Mouse (Mus musculus) lung, embryonic 16.5 days (tissue): Measurements from ENCODE around the gene Il23r. TPM values are rescaled to one million over a fixed set of nuclear protein-coding genes. Genes with fewer than 3 reads are reported as not detected.
A peak's percentile ranks its signal among the peaks of the same experiment; 100 is the strongest.

Experiments
- ATAC-seq: fragments of 200-750 bp; cut with Nextera tagmentation; 2 replicates; pipeline ENCODE4 v1.8.0; 2017; ENCODE audit warnings: low read depth, mild to moderate bottlenecking, moderate library complexity
- H3K27ac ChIP-seq: fragments of 300-500 bp; sonication (generic); 2 replicates; pipeline ENCODE4 v1.5.1; 2014; ENCODE audit warnings: mild to moderate bottlenecking, control low read depth, low read length
- H3K27me3 ChIP-seq: fragments of 300-500 bp; sonication (generic); 2 replicates; pipeline ENCODE4 v1.6.1; 2014; ENCODE audit warnings: low read depth, low read length, mixed read lengths; ENCODE audit not compliant: control insufficient read depth, insufficient read depth
- H3K36me3 ChIP-seq: fragments of 300-500 bp; sonication (generic); 2 replicates; pipeline ENCODE4 v1.6.1; 2014; ENCODE audit warnings: low read length; ENCODE audit not compliant: control insufficient read depth, insufficient read depth
- H3K4me1 ChIP-seq: fragments of 300-500 bp; sonication (generic); replicated peaks from 2 replicates; pipeline ENCODE4 v1.6.1; 2014; ENCODE audit warnings: low read length, mixed read lengths; ENCODE audit not compliant: control insufficient read depth, insufficient read depth
- H3K4me2 ChIP-seq: fragments of 300-500 bp; sonication (generic); 2 replicates; pipeline ENCODE4 v1.6.1; 2014; ENCODE audit warnings: low read depth, low read length, control low read depth
- H3K4me3 ChIP-seq: fragments of 300-500 bp; sonication (generic); 2 replicates; pipeline ENCODE4 v1.5.1; 2014; ENCODE audit warnings: mild to moderate bottlenecking, low read length, control low read depth
- H3K9ac ChIP-seq: fragments of 300-500 bp; sonication (generic); 2 replicates; pipeline ENCODE4 v1.6.1; 2014; ENCODE audit warnings: low read length, control low read depth
- H3K9me3 ChIP-seq: fragments of 300-500 bp; sonication (generic); 2 replicates; pipeline ENCODE4 v1.6.1; 2016; ENCODE audit warnings: low read length; ENCODE audit not compliant: control insufficient read depth
- WGBS: fragments of 180-500 bp; shearing (Covaris S2); extraction: QIAGEN DNeasy Blood & Tissue Kit; methylation state at CpG from one replicate; pipeline ENCODE4 v1.1.7; 2014; 5-methylcytosine and 5-hydroxymethylcytosine counted together
- polyA plus RNA-seq: library from polyadenylated mRNA; unstranded; fragments of >200 nt; fragmentation: Nextera tagmentation; extraction: Ambion mirVana; gene quantifications from 2 replicates; pipeline ENCODE4 v1.2.1, GENCODE M21; 2015

Il23r gene
- polyA plus RNA-seq: 0.08 TPM in 1 of 2 replicates, not detected in the other

DNA sequence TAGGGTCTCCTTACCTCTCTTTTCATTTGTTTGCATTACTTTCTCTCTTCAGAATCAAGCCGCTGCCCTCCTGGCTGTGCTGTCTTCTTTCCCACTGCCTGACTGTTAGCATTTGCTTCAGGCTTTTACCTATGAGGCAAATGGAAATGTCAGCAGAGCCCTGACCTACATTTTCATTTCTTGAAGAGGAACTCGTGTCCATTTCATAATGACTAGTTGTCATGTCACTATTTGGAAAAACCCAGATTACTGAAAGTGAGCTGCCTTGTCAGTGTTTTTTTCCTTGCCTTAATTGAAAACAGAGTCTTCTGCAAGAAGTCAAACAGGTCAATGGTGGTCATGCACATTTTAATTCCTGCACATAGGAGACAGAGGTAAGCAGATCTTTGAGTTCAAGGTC is at the start of gene Il23r:
Gene Il23r, minus strand, starts transcription at position 101 of the 400 bp plus-strand sequence.
- no peak for ATAC-seq
- no peaks in the 10 kb centered on the region for H3K4me1 ChIP-seq
- WGBS: 74% methylated on average over 2 of the region's 2 CpGs

DNA sequence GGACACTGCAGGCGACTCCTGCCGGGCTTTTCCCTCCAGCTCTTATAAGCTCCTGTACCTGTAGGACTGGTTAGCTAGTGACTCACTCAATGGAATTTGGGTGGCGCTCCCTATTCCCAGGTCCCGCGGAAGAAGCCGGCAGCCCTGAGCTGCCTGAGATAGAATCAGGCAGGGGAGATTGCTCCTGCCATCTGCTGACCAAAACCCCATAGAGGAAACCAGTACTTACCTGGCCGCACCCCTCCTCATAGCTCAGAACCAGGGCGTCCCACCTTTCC is 44.1 kb upstream of the Il23r start, which contains the start of gene Tacstd2:
Gene Tacstd2, minus strand, starts transcription at position 20 of the 278 bp plus-strand sequence.
- H3K9ac ChIP-seq: peak within 1 kb of the TSS; percentile 49
- H3K36me3 ChIP-seq: no peaks in the 10 kb centered on the region
- 5% methylated on average over 8 of the region's 8 CpGs for WGBS
- H3K4me2 ChIP-seq: peak within 1 kb of the TSS; percentile 57
- H3K9me3 ChIP-seq: no peaks in the 10 kb centered on the region
- no peaks in the 10 kb centered on the region for H3K4me1 ChIP-seq
- H3K27me3 ChIP-seq: peaks cover 31% of the 10 kb centered on the region
- peak within 1 kb of the TSS; percentile 43 for H3K4me3 ChIP-seq
- ATAC-seq: peak; percentile 70
- no peak within 1 kb of the TSS for H3K27ac ChIP-seq

More for the DNA sequence above, at the start of gene Il23r:
- H3K27ac ChIP-seq: no peak within 1 kb of the TSS
- H3K4me2 ChIP-seq: no peak within 1 kb of the TSS
- no peaks in the 10 kb centered on the region for H3K36me3 ChIP-seq
- no peak within 1 kb of the TSS for H3K4me3 ChIP-seq
- no peaks in the 10 kb centered on the region for H3K27me3 ChIP-seq
- H3K9ac ChIP-seq: no peak within 1 kb of the TSS
- H3K9me3 ChIP-seq: no peaks in the 10 kb centered on the region

DNA sequence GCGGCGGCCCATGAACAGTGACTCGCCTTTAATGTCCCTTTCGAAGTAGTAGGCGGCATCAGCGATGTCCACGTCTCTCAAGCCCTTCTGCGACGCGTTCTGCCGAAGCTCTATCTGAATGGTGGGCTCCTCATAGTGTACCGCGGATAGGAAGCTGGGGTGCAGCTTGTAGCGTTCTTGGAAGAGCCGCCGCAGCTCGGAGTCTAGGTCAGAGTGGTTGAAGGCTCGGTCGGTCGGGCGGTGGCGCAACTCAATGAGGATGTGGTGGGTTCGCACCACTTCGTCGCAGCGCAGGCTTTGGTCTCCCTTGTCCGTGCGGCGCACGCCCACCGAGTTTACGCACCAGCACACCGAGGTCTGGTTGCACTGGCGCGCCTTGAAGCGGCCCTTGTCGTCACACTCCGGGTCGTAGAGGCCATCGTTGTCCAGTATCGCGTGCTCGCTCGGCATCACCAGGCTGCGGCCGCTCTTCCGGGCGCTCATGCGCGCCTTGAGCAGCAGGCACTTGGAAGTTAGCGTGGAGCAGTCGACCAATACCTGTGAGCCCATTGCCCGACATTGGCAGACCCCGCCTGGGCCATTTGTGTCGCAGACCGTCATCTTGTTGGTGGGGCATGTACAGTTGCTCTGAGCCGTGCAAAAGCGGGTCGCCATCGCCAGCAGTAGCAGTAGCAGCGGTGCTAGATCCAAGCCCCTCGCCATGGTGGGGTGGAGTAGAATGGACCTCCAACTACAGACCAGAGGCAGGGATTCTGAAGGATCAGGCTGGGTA is 43.5 kb upstream of the Il23r start:
- Histone ChIP-seq H3K27me3 (peaks cover 31% of the 10 kb centered on the region), H3K9ac (peak overlapping the region; percentile 49), H3K27ac (no peak overlapping the region), H3K4me1 (no peaks in the 10 kb centered on the region), H3K9me3 (no peaks in the 10 kb centered on the region), H3K36me3 (no peaks in the 10 kb centered on the region), H3K4me2 (peak overlapping the region; percentile 57), H3K4me3 (peak overlapping the region; percentile 43)
- 2% methylated on average over 62 of the region's 62 CpGs for WGBS
- peak; percentile 40 for ATAC-seq

DNA sequence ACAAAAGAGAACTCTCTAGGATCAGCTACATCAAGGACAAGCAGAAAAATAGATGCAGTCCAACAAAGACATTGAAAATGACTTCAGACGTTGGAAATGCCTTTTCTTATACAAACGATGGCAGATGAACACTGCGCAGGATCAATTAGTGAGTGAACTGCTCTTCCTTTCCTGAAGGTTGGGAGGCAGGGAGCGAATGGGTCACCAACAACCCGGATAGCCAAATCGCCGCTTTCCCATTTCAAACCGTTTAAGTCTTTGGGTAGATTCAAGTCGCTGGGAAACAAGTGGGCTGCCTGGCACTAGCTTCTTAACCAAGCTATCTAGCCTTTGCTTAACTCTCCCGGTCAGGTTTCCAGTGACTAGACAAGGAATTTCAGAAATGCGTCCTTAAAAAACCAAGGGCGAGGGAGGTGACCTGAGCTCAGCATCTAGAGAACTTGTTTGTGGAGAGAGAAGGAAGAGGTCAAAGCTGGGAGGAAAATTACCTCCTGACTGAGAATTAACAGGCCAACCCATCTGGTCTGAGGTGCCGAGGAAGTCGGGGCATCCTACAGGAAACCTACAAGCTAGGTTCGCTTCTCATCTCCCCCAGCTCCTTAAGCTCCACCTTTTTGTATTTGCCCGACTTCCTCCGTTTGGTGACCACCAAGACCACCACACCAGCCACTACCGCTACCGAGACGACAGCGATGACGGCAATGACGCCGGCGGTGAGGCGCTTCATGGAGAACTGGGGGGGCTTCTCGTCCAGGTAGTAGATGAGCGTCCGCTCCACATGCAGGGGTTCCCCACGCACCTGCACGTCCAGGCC is 42.7 kb upstream of the Il23r start:
- H3K4me2 ChIP-seq: peak overlapping the region; percentile 57
- H3K27ac ChIP-seq: no peak overlapping the region
- H3K4me3 ChIP-seq: peak overlapping the region; percentile 43
- WGBS: 8% methylated on average over 31 of the region's 31 CpGs
- peak overlapping the region; percentile 49 for H3K9ac ChIP-seq
- ATAC-seq: no peak
- H3K36me3 ChIP-seq: no peaks in the 10 kb centered on the region
- H3K4me1 ChIP-seq: no peaks in the 10 kb centered on the region
- H3K27me3 ChIP-seq: peaks cover 31% of the 10 kb centered on the region
- no peaks in the 10 kb centered on the region for H3K9me3 ChIP-seq

DNA sequence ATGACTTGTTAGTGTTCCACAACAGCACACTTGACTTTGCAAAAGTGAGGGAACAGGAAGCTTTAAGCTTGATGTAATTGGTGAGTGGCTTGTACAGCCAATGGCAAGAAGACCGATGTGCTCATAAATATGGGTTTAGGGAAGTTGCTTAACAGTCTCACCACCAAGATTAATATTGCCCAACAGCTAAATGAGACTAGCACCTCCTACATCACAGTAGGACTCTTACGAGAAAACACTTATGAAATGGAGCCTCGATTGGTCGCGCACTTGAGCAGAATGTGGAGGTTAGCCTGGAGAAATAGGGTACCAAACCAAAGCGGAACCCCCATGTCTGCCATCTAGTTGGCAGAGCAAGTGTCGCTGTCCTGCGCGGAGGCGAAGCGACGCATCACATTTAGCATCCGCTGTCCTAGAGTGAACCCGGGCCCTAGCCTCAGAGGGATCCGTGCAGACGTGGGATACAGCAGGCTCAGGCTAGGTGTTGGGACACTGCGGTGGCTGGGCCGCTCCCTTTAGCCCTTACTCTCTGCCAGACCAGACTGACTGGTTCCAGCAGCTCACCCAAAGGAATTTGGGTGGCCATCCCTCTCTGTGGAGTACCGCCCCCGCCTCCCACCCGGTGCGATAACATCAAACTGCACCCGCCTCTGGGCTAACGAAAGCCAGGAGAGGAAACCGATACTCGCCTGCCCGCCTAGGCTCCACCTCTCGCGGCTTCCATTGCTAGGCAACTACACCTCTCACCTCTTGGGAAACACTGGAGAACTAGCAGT is 41.2 kb upstream of the Il23r start:
- Histone ChIP-seq H3K4me3 (peak overlapping the region; percentile 3), H3K27ac (peak overlapping the region; percentile 41), H3K36me3 (no peaks in the 10 kb centered on the region), H3K27me3 (peaks cover 31% of the 10 kb centered on the region), H3K4me1 (no peaks in the 10 kb centered on the region), H3K4me2 (peak overlapping the region; percentile 46), H3K9ac (no peak overlapping the region), H3K9me3 (no peaks in the 10 kb centered on the region)
- 6% methylated on average over 29 of the region's 29 CpGs for WGBS
- ATAC-seq: peak; percentile 92

DNA sequence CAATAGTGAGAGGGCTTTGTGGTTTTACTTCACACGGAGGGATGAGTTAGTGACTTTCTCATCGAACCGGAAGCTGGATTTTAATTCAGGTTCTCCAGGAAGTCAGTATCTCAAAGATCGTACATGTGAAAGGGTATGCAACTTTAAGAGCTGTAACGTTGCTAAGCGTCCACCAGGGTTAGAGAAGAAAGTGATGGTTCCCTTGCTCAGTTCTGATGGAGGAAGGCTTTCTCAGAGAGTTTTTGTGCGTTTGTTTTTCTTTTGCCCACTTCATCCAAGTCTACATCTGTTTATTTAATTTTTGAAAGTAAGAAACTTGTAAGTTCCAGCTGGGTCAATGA is 40.1 kb upstream of the Il23r start:
- peaks cover 29% of the 10 kb centered on the region for H3K27me3 ChIP-seq
- no peak overlapping the region for H3K27ac ChIP-seq
- no peak for ATAC-seq
- no peak overlapping the region for H3K9ac ChIP-seq
- H3K36me3 ChIP-seq: no peaks in the 10 kb centered on the region
- WGBS: 49% methylated on average over 7 of the region's 7 CpGs
- no peaks in the 10 kb centered on the region for H3K9me3 ChIP-seq
- H3K4me1 ChIP-seq: no peaks in the 10 kb centered on the region
- no peak overlapping the region for H3K4me2 ChIP-seq
- H3K4me3 ChIP-seq: no peak overlapping the region

DNA sequence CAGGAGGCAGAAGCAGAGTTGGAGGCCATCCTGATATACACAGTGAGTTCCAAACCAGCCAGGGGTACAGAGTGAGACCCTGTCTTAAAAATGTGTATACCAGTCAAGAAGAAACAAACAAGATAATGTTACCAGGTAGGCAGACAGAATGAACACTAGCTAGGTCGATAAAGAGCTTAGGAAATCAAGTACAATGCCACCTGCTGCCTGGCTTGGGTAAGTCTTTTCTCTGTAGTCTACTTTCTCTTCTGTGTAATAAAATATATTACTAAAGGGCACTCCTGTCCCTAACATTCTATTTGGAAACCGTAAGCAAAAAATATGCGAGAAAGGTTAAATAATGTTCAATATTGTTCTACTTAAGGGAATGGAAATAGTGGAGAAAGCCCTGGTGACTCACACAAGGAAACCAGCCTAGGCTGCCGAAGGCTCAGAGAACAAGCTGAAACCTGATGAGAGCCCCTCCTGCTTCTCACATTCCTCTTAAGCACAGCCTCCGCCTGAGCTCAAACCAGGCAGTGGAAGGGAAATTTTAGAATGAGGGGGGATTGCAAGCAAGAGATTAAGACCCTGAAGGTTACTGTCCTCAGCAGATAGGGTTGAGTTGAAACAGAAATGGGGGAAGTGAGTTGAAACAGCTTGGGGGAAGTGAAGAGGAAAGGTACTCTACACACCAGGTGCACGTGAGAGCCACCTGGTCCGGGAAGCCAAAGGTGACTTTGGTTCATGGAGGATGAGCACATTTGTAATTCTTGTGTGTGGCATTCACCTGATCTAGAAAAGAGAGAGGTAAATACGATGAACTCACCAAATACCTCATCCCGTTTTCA is 39.6 kb upstream of the Il23r start:
- WGBS: 48% methylated on average over 9 of the region's 9 CpGs
- H3K36me3 ChIP-seq: no peaks in the 10 kb centered on the region
- H3K9me3 ChIP-seq: no peaks in the 10 kb centered on the region
- H3K27me3 ChIP-seq: peaks cover 28% of the 10 kb centered on the region
- H3K4me1 ChIP-seq: no peaks in the 10 kb centered on the region
- H3K4me2 ChIP-seq: no peak overlapping the region
- ATAC-seq: no peak
- no peak overlapping the region for H3K9ac ChIP-seq
- no peak overlapping the region for H3K4me3 ChIP-seq
- H3K27ac ChIP-seq: no peak overlapping the region

DNA sequence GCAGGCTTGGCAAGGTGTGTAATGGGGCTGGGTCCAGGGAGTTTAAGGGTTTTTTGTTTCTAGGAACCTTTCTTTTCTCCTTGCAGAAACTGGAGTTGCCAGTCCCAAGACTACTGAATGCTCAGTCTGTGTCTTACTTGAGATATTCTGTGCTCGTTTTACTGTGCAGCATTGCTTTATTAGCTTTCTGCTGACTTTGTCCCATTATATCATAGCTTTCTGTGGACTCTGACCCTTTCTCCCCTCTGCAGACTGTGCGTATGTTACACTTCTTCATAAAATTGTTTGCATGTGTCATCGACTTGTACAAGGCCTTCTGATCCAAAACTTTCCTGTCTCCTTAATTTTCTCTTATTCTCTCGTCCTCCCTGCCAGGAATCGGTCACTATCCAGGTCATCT is 34.7 kb upstream of the Il23r start:
- H3K9ac ChIP-seq: no peak overlapping the region
- no peaks in the 10 kb centered on the region for H3K27me3 ChIP-seq
- no peak for ATAC-seq
- H3K27ac ChIP-seq: no peak overlapping the region
- no peaks in the 10 kb centered on the region for H3K4me1 ChIP-seq
- H3K4me2 ChIP-seq: no peak overlapping the region
- H3K36me3 ChIP-seq: no peaks in the 10 kb centered on the region
- H3K4me3 ChIP-seq: no peak overlapping the region
- H3K9me3 ChIP-seq: no peaks in the 10 kb centered on the region
- WGBS: 77% methylated on average over 5 of the region's 5 CpGs
